In the genomic region with DNA sequence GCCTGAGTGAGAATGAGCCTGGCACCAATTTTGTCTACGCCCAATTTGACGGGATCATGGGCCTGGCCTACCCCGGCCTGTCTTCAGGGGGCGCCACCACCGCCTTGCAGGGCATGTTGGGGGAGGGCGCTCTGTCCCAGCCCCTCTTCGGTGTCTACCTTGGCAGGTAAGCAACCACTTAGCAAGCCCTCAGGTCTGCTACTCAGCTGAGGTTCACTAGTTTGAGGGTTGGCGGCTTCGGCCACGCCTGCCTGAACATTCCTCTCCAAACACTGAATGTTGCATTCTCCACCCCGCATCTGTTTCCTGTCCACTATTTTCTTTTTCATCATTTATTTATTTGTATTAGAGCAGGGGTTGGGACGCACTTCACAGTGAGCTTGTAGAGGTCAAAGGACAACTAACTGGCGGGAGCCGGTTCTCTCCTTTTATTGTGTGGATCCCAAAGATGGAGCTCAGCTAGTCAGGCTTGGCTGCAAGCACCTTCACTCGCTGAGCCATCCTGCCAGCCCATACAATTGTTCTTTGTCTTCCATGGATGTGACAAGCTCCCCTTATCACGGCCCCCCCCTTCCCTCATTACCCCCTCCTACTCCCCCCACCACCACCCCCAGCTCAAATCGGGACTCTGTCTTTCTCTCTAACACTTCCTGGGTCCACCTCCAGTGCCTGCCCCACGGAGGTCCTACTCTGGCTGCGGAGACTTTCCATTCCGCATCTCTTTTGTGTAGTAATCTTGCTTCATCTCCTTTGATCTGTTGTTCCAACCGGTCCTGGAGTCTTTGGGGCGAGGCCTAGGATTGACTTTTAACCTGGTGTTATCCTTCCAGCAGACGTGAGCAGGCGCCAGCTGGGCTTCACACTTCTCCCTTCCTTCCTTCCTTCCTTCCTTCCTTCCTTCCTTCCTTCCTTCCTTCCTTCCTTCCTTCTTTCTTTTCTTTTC, we compare ENCODE assay signal across 14 mouse cellular contexts. TPM values are rescaled to one million over a fixed set of nuclear protein-coding genes. Genes with fewer than 3 reads are reported as not detected.
A peak's percentile ranks its signal among the peaks of the same experiment; 100 is the strongest.
DNase-seq lines count a peak whose midpoint lies in the region; ATAC-seq and TF ChIP-seq lines count a peak whose summit lies in the region.
"Had no signal": no experiment of that assay in that cellular context is flagged by ENCODE, and none has a peak within 500 bp of the region (broad histone marks: within the 10 kb centered on the region; RNA-seq: fewer than 3 reads in every experiment).

No protein-coding gene starts in this region.

- DNase-seq in kidney, adult 9 months, result no peak
- DNase-seq in midbrain, embryonic 11.5 days (ENCODE audit: low spot score, missing footprints), result peak; percentile 89
- DNase-seq in right cerebral cortex, adult 18-20 months, result no peak
- DNase-seq in urinary bladder, adult 18-20 months (ENCODE audit: low spot score in 2 of 2), result no peak
- DNase-seq: adrenal gland, postnatal 25 days; cerebellum, adult 11 months; gastrocnemius, postnatal 10 days; thymus, adult 2 months had no signal

- no peak overlapping the region for H3K4me2 ChIP-seq in kidney, embryonic 14.5 days (replicated peaks; ENCODE audit: low read depth, low read length)
- H3K4me2 ChIP-seq in midbrain, embryonic 11.5 days, result no peak overlapping the region
- no peak overlapping the region for H3K4me2 ChIP-seq in midbrain, embryonic 13.5 days (replicated peaks)
- H3K4me2 ChIP-seq in intestine, postnatal 0 days (replicated peaks; ENCODE audit: low read depth), result no peak overlapping the region
- H3K4me2 ChIP-seq: forebrain, embryonic 15.5 days; neural tube, embryonic 15.5 days had no signal

- H3K4me1 ChIP-seq in kidney, embryonic 14.5 days (ENCODE audit: control insufficient read depth, insufficient read depth, low read length), result peaks cover 6% of the 10 kb centered on the region; the same call in 1 of the 2 replicates
- H3K4me1 ChIP-seq in midbrain, embryonic 11.5 days (ENCODE audit: control insufficient read depth, insufficient read depth, low read length), result no peaks in the 10 kb centered on the region
- H3K4me1 ChIP-seq in midbrain, embryonic 13.5 days (replicated peaks), result no peaks in the 10 kb centered on the region
- no peaks in the 10 kb centered on the region for H3K4me1 ChIP-seq in intestine, postnatal 0 days (replicated peaks; ENCODE audit: control insufficient read depth, insufficient read depth, low read length)
- H3K4me1 ChIP-seq: forebrain, embryonic 15.5 days; neural tube, embryonic 15.5 days had no signal

- H3K36me3 ChIP-seq in kidney, embryonic 14.5 days (ENCODE audit: control insufficient read depth, insufficient read depth, low read length), result no peaks in the 10 kb centered on the region
- H3K36me3 ChIP-seq in midbrain, embryonic 11.5 days (ENCODE audit: control insufficient read depth, insufficient read depth, low read length), result no peaks in the 10 kb centered on the region
- no peaks in the 10 kb centered on the region for H3K36me3 ChIP-seq in midbrain, embryonic 13.5 days
- no peaks in the 10 kb centered on the region for H3K36me3 ChIP-seq in intestine, postnatal 0 days (ENCODE audit: control insufficient read depth, insufficient read depth)
- H3K36me3 ChIP-seq: forebrain, embryonic 15.5 days; neural tube, embryonic 15.5 days had no signal

- TF ChIP-seq CTCF in intestine, postnatal 0 days (IDR thresholded peaks at IDR 0.05; ENCODE audit: low read depth), result peak; percentile 40

- peak; percentile 22; the same call in 1 of the 2 replicates for ATAC-seq in kidney, embryonic 14.5 days (ENCODE audit: low FRiP score, low TSS enrichment)
- no peak for ATAC-seq in midbrain, embryonic 11.5 days (ENCODE audit: low FRiP score)
- no peak for ATAC-seq in midbrain, embryonic 13.5 days
- no peak for ATAC-seq in intestine, postnatal 0 days
- ATAC-seq: forebrain, embryonic 15.5 days had no signal

- no peaks in the 10 kb centered on the region for H3K27me3 ChIP-seq in kidney, embryonic 14.5 days (ENCODE audit: control insufficient read depth, insufficient read depth, low read length)
- no peaks in the 10 kb centered on the region for H3K27me3 ChIP-seq in midbrain, embryonic 11.5 days (ENCODE audit: control insufficient read depth, insufficient read depth, low read length)
- H3K27me3 ChIP-seq in midbrain, embryonic 13.5 days, result no peaks in the 10 kb centered on the region
- no peaks in the 10 kb centered on the region for H3K27me3 ChIP-seq in intestine, postnatal 0 days (replicated peaks; ENCODE audit: control insufficient read depth, insufficient read depth, low read length)
- H3K27me3 ChIP-seq: forebrain, embryonic 15.5 days had no signal

- no peak overlapping the region for H3K27ac ChIP-seq in kidney, embryonic 14.5 days (ENCODE audit: low read depth, low read length)
- H3K27ac ChIP-seq in midbrain, embryonic 11.5 days (ENCODE audit: low read depth, low read length), result no peak overlapping the region
- H3K27ac ChIP-seq in midbrain, embryonic 13.5 days, result no peak overlapping the region
- H3K27ac ChIP-seq in intestine, postnatal 0 days (ENCODE audit: low read depth, low read length), result no peak overlapping the region
- H3K27ac ChIP-seq: forebrain, embryonic 15.5 days; neural tube, embryonic 15.5 days had no signal

- no peak overlapping the region for H3K4me3 ChIP-seq in kidney, embryonic 14.5 days (ENCODE audit: low read length)
- no peak overlapping the region for H3K4me3 ChIP-seq in midbrain, embryonic 11.5 days (ENCODE audit: low read depth, low read length)
- no peak overlapping the region for H3K4me3 ChIP-seq in midbrain, embryonic 13.5 days (replicated peaks)
- H3K4me3 ChIP-seq in intestine, postnatal 0 days (ENCODE audit: low read depth, low read length), result no peak overlapping the region
- H3K4me3 ChIP-seq: forebrain, embryonic 15.5 days; neural tube, embryonic 15.5 days had no signal

- 55% methylated on average over 24 of the region's 24 CpGs for WGBS in kidney, embryonic 14.5 days
- 45% methylated on average over 24 of the region's 24 CpGs for WGBS in midbrain, embryonic 11.5 days
- 45% methylated on average over 24 of the region's 24 CpGs for WGBS in midbrain, embryonic 13.5 days
- 49% methylated on average over 24 of the region's 24 CpGs for WGBS in intestine, postnatal 0 days

- H3K9ac ChIP-seq in kidney, embryonic 14.5 days (ENCODE audit: low read depth, low read length), result no peak overlapping the region
- H3K9ac ChIP-seq in midbrain, embryonic 11.5 days (ENCODE audit: low read length), result no peak overlapping the region
- no peak overlapping the region for H3K9ac ChIP-seq in midbrain, embryonic 13.5 days (replicated peaks)
- no peak overlapping the region for H3K9ac ChIP-seq in intestine, postnatal 0 days (ENCODE audit: low read depth, low read length)
- H3K9ac ChIP-seq: forebrain, embryonic 15.5 days; neural tube, embryonic 15.5 days had no signal

- H3K9me3 ChIP-seq in kidney, embryonic 14.5 days (ENCODE audit: control insufficient read depth, low read length), result no peaks in the 10 kb centered on the region
- H3K9me3 ChIP-seq in midbrain, embryonic 11.5 days (ENCODE audit: control insufficient read depth, low read length), result no peaks in the 10 kb centered on the region
- no peaks in the 10 kb centered on the region for H3K9me3 ChIP-seq in midbrain, embryonic 13.5 days
- no peaks in the 10 kb centered on the region for H3K9me3 ChIP-seq in intestine, postnatal 0 days (ENCODE audit: control insufficient read depth)
- H3K9me3 ChIP-seq: forebrain, embryonic 15.5 days; neural tube, embryonic 15.5 days had no signal

RNA-seq across cellular contexts. Expression of a gene that starts 4.3 kb away (rescaled TPM):
- not detected in 2 replicates for polyA plus RNA-seq in kidney, embryonic 14.5 days (2014; fragmentation: Nextera tagmentation; extraction: Ambion mirVana)
- polyA plus RNA-seq in midbrain, embryonic 11.5 days (2014; fragmentation: Nextera tagmentation; extraction: Ambion mirVana), result not detected in 2 replicates
- not detected in 2 replicates for polyA plus RNA-seq in midbrain, embryonic 13.5 days (2015; fragmentation: Nextera tagmentation; extraction: Ambion mirVana)
- 7.4 and 24.6 TPM in 2 replicates for polyA plus RNA-seq in intestine, postnatal 0 days (2015; fragmentation: Nextera tagmentation; extraction: Ambion mirVana)
- polyA plus RNA-seq: forebrain, embryonic 15.5 days; limb, embryonic 11.5 days; neural tube, embryonic 15.5 days had no signal

RNA-seq across cellular contexts. Expression of a gene that starts 5.9 kb away (rescaled TPM):
- polyA plus RNA-seq in kidney, embryonic 14.5 days (2014; fragmentation: Nextera tagmentation; extraction: Ambion mirVana), result 11.7 and 12.0 TPM in 2 replicates
- polyA plus RNA-seq in midbrain, embryonic 11.5 days (2014; fragmentation: Nextera tagmentation; extraction: Ambion mirVana), result 1.4 and 2.1 TPM in 2 replicates
- 1.8 and 2.0 TPM in 2 replicates for polyA plus RNA-seq in midbrain, embryonic 13.5 days (2015; fragmentation: Nextera tagmentation; extraction: Ambion mirVana)
- 30.0 and 34.5 TPM in 2 replicates for polyA plus RNA-seq in intestine, postnatal 0 days (2015; fragmentation: Nextera tagmentation; extraction: Ambion mirVana)

RNA-seq across cellular contexts. Expression of a gene that starts 36.4 kb away (rescaled TPM):
- 0.99 and 1.3 TPM in 2 replicates for polyA plus RNA-seq in kidney, embryonic 14.5 days (2014; fragmentation: Nextera tagmentation; extraction: Ambion mirVana)
- 0.72 and 2.1 TPM in 2 replicates for polyA plus RNA-seq in midbrain, embryonic 11.5 days (2014; fragmentation: Nextera tagmentation; extraction: Ambion mirVana)
- polyA plus RNA-seq in midbrain, embryonic 13.5 days (2015; fragmentation: Nextera tagmentation; extraction: Ambion mirVana), result 1.0 TPM in 2 replicates
- polyA plus RNA-seq in intestine, postnatal 0 days (2015; fragmentation: Nextera tagmentation; extraction: Ambion mirVana), result 0.33 and 0.64 TPM in 2 replicates

RNA-seq across cellular contexts. Expression of a gene that starts 36.6 kb away (rescaled TPM):
- 0.55 and 1.2 TPM in 2 replicates for polyA plus RNA-seq in kidney, embryonic 14.5 days (2014; fragmentation: Nextera tagmentation; extraction: Ambion mirVana)
- polyA plus RNA-seq in midbrain, embryonic 11.5 days (2014; fragmentation: Nextera tagmentation; extraction: Ambion mirVana), result 1.7 and 2.3 TPM in 2 replicates
- polyA plus RNA-seq in midbrain, embryonic 13.5 days (2015; fragmentation: Nextera tagmentation; extraction: Ambion mirVana), result 0.62 and 0.66 TPM in 2 replicates
- 0.12 TPM in 1 of 2 replicates, not detected in the other for polyA plus RNA-seq in intestine, postnatal 0 days (2015; fragmentation: Nextera tagmentation; extraction: Ambion mirVana)

RNA-seq across cellular contexts. Expression of a gene that starts 42.1 kb away (rescaled TPM):
- polyA plus RNA-seq in kidney, embryonic 14.5 days (2014; fragmentation: Nextera tagmentation; extraction: Ambion mirVana), result 2.9 and 4.6 TPM in 2 replicates
- 7.0 and 9.3 TPM in 2 replicates for polyA plus RNA-seq in midbrain, embryonic 11.5 days (2014; fragmentation: Nextera tagmentation; extraction: Ambion mirVana)
- 26.9 and 28.0 TPM in 2 replicates for polyA plus RNA-seq in midbrain, embryonic 13.5 days (2015; fragmentation: Nextera tagmentation; extraction: Ambion mirVana)
- 2.9 TPM in 2 replicates for polyA plus RNA-seq in intestine, postnatal 0 days (2015; fragmentation: Nextera tagmentation; extraction: Ambion mirVana)
